Mouse (Mus musculus) stomach, postnatal 0 days (tissue): ENCODE measurements around the gene H2-DMa.

Experiments
- CTCF ChIP-seq: IDR thresholded peaks from 2 replicates; pipeline ENCODE4 v1.5.1; 2016; ENCODE audit warnings: antibody characterized with exemption, low read depth, mild to moderate bottlenecking, moderate library complexity
- EP300 ChIP-seq: optimal IDR thresholded peaks from 2 replicates; pipeline ENCODE3; 2016; ENCODE audit warnings: antibody characterized with exemption

DNA sequence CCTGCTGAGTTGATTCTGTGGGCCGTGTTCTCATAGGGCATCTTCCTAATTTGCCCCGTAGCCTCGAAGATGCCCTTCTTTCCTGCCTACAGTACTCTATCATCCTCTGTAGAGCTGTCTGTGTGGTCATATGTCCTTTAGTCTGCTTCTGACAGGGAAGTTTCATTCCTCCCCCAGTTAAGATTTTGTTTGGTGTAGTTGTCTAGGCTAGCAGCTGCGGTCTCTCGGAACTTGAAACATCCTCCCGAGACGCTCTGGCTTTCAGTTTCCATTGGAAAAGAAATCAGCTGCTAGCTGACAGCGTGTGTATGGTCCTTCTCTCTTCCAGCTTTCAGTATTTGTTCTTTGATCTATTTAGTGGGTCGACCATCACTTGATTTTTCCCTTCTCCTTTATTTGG is 14.5 kb upstream of the H2-DMa start:
- TF ChIP-seq CTCF (no peak), EP300 (no peak)
